Mouse (Mus musculus) heart, postnatal 25 days (tissue): ENCODE measurements around the gene Ptbp1. TPM values are rescaled to one million over a fixed set of nuclear protein-coding genes. Genes with fewer than 3 reads are reported as not detected.

Source experiments
- DNase-seq: peaks from one replicate; pipeline ENCODE4 v3.0.0; 2022; ENCODE audit warnings: low spot score
- intact Hi-C: fragments of 180-260 bp; cut with DNase I; formaldehyde crosslinking; loops from one replicate; pipeline ENCODE4 v1.15.1; 2025
- total RNA-seq, 2 experiments: library from RNA; stranded (reverse); gene quantifications; 2 replicates each; pipeline ENCODE4 v1.2.3; 2021

The Ptbp1 gene
- total RNA-seq, 2 experiments from 2014 or later: 54.6 to 59.3 TPM

GRCm38 (mm10) chr10:79832026-79832785 is 22.0 kb upstream of the Ptbp1 start:
- DNase-seq: no peak
- intact Hi-C loops: loop anchor here (5.0 kb wide), 1 partner anchor 35 kb away; no protein-coding TSS in a partner anchor

DNA sequence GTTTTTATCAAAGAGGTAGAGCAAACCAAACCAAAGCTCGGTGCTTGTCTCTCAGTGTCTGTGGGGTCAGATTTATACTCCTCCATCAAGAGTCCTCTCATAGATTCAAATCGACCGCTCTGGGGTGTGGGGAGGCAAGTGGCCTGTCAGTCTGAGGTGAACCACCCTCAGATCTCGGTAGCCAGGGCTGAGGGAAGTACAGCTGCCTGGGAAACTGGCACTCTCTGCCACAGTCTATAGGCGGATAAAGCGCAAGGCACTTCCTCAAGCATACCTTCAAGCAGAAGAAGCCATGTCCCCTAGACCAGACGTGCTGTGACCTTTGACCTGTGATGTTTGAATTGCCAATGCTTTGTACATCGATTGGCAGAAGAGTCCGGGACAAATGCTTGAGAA is 21.4 kb upstream of the Ptbp1 start:
- no peak for DNase-seq
- intact Hi-C loops: loop anchor here (5.0 kb wide), 1 partner anchor 35 kb away; no protein-coding TSS in a partner anchor

DNA sequence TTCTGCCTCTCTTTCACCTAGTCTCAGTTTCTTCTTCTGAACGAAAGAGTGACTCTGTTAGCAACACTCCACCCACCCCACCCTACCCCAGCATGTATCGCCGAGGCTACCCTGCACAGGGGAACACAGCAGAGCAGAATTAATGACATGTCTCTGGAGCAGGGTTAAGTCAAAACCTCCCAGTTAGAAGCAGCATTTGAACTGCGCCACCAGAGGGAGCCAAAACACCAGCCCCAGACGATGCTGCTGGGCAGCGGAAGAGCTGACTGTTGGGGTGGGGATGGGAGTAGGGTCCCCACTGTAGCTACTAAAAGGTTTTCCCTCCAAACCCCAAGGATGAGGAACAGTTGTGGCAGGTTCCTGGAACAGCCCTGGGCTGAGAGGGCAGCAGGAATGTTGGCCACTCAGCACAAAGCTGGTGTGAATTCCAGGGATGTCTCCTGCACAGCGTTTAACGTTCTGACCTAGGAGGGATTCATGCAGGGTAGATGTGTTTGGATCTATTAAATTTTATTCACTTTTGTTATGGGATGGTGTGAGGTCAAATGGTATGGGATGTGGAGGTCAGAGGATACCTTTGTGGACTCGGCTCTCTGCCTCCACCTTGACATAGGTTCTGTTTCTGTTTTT is 19.3 kb upstream of the Ptbp1 start:
- intact Hi-C loops: loop anchor here (1.0 to 5.0 kb wide), 4 partner anchors 32 to 122 kb away; no protein-coding TSS in a partner anchor
- no peak for DNase-seq

GRCm38 (mm10) chr10:79836918-79837317 is 17.3 kb upstream of the Ptbp1 start:
- DNase-seq: no peak
- intact Hi-C loops: no loop called here

DNA sequence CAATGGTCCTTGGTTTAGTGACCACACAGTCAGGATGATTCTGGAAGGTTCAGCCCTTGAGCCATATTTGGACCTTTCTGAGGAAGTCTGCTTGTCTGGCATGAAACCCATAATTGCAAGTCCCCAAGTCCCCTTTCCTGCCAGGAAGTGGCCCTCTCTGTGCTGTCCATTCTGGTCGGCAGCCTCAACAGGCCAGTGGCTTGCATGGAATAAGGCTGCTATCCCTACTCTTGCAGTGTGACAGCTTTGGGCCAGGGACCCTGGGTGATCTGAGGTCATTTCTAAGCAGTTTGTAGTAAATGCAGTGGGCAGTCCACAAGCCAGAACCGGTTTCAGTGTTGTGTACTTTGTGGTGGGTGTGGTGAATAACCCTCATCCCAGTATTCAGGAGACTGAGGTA is 16.1 kb upstream of the Ptbp1 start:
- no peak for DNase-seq
- intact Hi-C loops: no loop called here

GRCm38 (mm10) chr10:79840091-79840490 is 14.1 kb upstream of the Ptbp1 start:
- DNase-seq: no peak
- intact Hi-C loops: loop anchor here (2.0 kb wide), 1 partner anchor 17 kb away; no protein-coding TSS in a partner anchor

DNA sequence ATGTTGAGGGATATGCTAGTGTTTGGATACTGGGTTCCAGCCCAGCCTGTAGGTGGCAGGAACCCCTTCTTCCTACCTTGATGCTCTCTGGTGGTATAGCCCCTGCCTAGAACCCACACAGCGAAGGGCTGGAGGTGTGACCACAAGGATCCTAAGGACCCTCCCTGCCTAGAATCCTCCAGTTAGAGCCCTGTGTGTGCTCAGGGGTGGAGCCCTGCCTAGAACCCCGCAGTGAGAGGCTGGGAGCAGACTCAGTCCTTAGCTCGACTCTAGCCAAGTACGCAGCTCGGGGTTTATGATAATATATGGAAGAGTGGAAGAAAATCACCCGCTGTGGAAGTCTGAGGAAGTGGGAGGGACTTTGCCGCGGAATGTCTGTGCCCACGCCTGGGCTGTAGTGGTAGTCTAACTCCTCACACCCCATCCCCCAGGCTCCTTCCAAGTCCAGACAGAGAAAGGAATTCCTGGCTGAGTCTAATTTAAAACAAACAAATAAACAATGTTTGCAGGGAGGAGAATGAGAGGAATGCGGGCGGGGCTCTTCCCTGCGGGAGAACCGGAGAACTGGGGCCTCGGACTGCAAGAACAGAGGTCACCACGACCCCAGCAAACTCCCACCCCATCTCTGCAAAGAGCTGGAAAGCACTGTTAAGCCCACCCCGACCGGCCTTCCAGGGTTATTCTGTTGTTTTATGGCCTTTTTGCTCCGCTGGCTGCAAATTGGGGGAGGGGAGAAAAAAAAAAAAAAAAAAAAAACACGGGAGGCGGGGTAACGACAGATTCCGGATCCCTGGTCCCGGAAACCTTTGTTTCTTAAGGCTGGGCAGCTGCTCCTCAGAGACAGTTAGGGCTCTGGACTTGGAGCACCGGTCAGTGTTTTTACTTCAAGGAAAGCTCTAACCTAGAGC is 13.3 kb upstream of the Ptbp1 start:
- intact Hi-C loops: loop anchor here (2.0 kb wide), 1 partner anchor 16 kb away; no protein-coding TSS in a partner anchor
- peak; percentile 65 for DNase-seq

- intact Hi-C loops: no loop called here
- DNase-seq: no peak
Observed at GRCm38 (mm10) chr10:79842322-79842721, 11.9 kb upstream of the Ptbp1 start.

DNA sequence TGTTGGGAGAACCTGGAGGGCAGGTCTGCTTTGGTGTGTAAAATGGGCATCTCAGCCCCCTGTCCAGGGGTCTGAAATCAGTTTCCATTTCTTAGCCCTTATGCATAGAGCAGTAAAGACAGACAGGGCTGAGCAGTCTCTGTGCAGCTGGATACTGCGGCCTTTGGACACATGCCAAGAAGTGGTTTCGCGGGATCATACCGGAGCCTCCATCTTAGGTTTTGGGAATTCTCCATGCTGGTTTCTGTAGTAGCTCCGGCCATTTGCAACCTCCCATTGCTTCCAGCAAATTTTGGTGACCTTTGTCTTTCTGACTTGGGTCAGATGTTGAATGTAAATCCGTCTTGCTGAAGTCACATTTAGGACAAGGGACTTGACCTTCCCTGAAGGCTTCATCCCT is 10.8 kb upstream of the Ptbp1 start:
- intact Hi-C loops: no loop called here
- no peak for DNase-seq

DNA sequence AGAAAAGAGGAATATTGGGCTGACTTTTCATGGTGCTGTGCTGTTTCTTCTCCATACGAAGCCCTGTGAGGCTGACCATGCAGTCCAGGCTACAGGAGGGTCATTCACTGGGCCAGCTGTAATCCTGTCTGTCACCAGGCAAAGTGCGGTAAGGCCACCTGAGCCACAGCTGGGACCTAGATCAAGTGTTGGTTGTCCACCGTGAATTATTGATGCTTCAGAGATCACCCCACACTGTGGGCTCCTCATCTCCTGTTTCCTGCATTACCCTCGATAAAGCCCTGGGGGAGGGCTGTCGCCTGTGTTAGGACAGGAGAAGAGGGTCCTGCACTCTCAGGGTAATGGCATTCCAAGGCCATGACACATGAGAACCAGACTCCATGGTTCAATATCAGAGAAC is 7.7 kb upstream of the Ptbp1 start:
- DNase-seq: no peak
- intact Hi-C loops: no loop called here

GRCm38 (mm10) chr10:79849941-79850628 is 4.1 kb upstream of the Ptbp1 start:
- DNase-seq: no peak
- intact Hi-C loops: loop anchor here (10.0 kb wide), 1 partner anchor 295 kb away; the partner anchor contains the start of genes Cbarp and Midn

DNA sequence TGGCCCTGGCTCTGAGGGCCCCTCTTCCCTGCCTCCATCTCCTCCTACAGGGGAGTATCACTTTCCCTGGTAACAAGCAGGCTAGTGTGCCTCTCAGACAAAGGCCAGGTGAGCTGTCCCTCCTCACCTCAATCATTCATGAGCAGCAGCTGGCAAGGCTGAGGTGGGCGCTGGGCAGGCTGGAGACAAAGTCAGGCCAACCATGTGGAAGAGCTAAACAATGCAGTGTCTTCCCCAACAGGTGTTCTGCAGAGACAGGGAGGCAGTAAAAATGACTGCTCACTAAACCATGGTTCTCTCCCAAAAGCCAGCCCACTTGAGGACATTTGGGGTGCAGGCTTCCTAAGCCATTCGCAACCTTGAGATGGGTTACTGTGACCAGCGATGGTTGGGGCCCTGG is 2.6 kb upstream of the Ptbp1 start:
- intact Hi-C loops: loop anchor here (10.0 kb wide), 1 partner anchor 293 kb away; the partner anchor contains the start of genes Cbarp and Midn

DNA sequence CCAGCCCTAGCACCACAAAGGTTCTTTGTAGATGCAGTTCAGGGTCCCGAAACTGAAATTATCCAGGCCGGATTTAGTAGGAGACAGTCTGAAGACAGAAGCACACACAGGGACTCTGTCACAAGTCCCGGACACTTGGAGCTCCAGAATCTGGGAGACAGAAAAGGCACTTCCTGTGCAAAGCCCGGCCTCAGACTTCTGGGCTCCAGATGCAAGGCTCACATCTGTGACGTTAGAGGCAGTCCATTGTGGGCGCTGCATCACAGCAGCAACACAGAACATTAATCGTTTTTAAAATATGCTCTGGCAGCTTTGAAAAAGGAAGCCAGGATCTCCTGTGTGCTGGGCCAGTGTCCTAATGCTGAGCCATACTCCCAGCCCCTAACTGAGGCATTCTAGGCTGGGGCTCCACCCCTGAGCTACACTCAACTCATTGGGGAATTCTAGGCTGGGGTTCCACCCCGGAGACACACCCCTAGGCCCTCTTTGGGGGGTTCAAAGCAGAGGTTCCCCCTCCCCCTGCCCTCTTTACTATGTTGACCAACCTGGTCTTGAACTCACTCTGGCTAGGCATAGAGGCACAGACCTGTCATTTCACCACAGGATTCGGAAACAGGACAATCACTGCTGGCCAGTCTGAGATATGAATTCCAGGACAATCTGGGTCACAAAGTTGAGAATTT is 2.0 kb upstream of the Ptbp1 start:
- intact Hi-C loops: loop anchor here (10.0 kb wide), 1 partner anchor 293 kb away; the partner anchor contains the start of genes Cbarp and Midn
- DNase-seq: peak; percentile 52

More for the DNA sequence above, 2.6 kb upstream of the Ptbp1 start:
- no peak for DNase-seq

DNA sequence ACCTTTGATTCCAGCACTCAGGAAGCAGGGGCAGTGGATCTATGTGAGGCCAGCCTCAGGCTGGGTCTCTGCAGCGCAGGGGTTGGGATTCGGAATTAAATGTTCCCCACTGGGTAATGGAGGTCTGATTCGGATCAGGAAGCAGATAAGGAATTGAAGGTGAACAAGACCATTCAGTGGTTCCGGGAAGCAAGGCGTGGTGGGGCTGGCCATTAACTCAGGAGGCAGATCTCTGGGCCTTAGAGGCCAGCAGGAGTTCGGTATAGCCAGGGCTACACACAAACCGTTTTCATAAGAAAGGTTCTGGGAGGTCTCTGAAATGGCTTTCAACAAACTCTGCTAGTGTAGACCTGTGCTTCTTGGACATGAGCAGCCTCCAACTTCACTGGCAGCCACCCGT is 1.4 kb upstream of the Ptbp1 start:
- intact Hi-C loops: loop anchor here (10.0 kb wide), 1 partner anchor 292 kb away; the partner anchor contains the start of genes Cbarp and Midn
- DNase-seq: no peak

- intact Hi-C loops: loop anchor here (10.0 kb wide), 1 partner anchor 291 kb away; the partner anchor contains the start of genes Cbarp and Midn
- DNase-seq: peak; percentile 93
Observed at GRCm38 (mm10) chr10:79853392-79853791, 835 bp upstream of the Ptbp1 start.

- DNase-seq: peak; percentile 52
- intact Hi-C loops: loop anchor here (10.0 kb wide), 1 partner anchor 290 kb away; the partner anchor contains the start of genes Cbarp and Midn
Observed at GRCm38 (mm10) chr10:79854801-79855541, 744 bp downstream of the Ptbp1 start.

DNA sequence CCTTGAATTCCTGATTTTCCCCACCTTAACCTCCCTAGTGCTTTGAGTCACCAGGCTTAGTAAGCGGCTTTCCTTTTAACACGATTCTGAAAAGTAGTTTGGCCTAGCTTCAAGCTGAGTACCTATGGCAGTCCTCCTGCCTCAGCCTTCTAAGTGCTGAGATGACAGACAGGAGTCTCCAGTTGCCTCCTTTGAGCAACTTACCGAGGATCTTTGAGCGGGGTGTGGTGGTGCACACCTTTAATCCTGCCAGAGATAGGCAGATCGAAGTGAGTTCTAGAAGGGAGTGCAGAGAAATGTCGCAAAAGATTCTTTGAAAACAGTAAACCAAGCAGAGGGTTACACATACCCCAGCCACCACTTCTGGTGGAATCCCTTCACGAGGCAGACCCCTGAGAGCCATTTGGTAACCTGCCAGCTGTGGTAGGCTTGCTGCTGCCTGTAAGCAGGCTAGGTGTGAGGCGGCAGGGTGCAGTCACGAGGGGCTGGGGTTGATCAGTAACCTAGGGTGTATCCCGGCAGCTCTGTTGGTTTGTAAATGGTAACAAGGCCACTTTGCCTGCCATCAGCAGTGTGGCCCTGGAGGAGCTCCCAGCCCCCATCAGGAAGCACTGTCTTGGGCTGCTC is 1.4 kb downstream of the Ptbp1 start:
- no peak for DNase-seq
- intact Hi-C loops: loop anchor here (2.0 to 10.0 kb wide), 2 partner anchors 15 to 289 kb away; partner anchors contain the start of genes Cbarp and Midn
